Mouse (Mus musculus): Measurements from ENCODE around the gene Cd200. TPM values are rescaled to one million over a fixed set of nuclear protein-coding genes. Genes with fewer than 3 reads are reported as not detected.

The Cd200 gene
- polyA plus RNA-seq, 1 experiment = 56.1 TPM

DNA sequence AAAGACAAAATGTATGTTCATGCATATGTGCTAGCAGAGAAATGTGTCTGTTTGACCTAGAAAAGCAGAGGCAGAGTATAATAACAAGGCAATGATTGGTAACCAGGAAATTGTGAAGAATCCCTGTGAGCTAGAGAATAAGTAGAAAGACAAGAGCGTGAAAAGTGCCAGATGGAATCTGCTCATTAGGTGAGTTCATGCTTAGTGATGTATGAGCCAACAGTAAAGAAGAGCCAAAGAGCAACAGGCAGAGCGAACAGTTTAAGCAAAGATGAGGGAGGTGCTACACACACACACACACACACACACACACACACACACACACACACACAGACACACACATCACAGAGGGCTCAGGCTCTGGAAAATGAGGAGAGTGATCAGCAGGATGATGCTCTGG, 11.4 kb downstream of the Cd200 start:
- H3K36me3 ChIP-seq (ENCODE audit: control insufficient read depth, insufficient read depth, low read length) = peaks cover 25% of the 10 kb centered on the region
- no peak for DNase-seq (ENCODE audit: low read depth in 1 of 2, low spot score in 2 of 2)
- WGBS = 93% methylated on average over 2 of the region's 2 CpGs
- no peaks in the 10 kb centered on the region; the same call in 1 of the 2 replicates for H3K4me1 ChIP-seq (ENCODE audit: control insufficient read depth, insufficient read depth, insufficient read length)
- no peak overlapping the region for H3K4me3 ChIP-seq (ENCODE audit: extremely low read depth, insufficient read depth, insufficient read length)
- TF ChIP-seq POLR2A (IDR thresholded peaks at IDR 0.05; ENCODE audit: low read depth, low read length) (no peak), CTCF (IDR thresholded peaks at IDR 0.05; ENCODE audit: extremely low read depth, insufficient read depth, insufficient read length, insufficient replicate concordance) (no peak)
- no peaks in the 10 kb centered on the region for H3K27me3 ChIP-seq (ENCODE audit: control insufficient read depth, insufficient read depth, low read length)
- H3K27ac ChIP-seq (ENCODE audit: insufficient read depth, low read length) = no peak overlapping the region

DNA sequence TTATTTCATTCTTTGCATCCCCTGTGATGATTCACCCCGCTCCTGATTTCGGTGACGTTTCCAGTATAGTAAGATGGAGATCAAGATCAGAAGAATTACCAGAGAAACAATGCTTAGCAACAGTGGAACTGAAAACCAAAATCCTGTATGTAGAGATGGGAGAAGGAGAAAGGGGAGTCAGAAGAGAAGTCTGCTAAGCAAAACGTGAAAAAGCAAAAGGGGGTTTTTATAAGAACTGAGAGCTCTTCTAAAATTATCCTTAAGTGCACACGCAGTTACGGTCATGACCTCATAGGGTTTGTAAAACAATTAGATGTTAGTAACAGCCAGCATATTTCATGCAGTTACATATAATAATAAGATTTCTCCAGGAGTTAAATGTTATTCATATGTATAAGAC, 16.6 kb downstream of the Cd200 start:
- TF ChIP-seq POLR2A (IDR thresholded peaks at IDR 0.05; ENCODE audit: low read depth, low read length) = no peak
- no peak for TF ChIP-seq CTCF (IDR thresholded peaks at IDR 0.05; ENCODE audit: extremely low read depth, insufficient read depth, insufficient read length, insufficient replicate concordance)
- Histone ChIP-seq H3K27ac (ENCODE audit: insufficient read depth, low read length) (no peak overlapping the region), H3K27me3 (ENCODE audit: control insufficient read depth, insufficient read depth, low read length) (no peaks in the 10 kb centered on the region), H3K4me3 (ENCODE audit: extremely low read depth, insufficient read depth, insufficient read length) (no peak overlapping the region), H3K4me1 (ENCODE audit: control insufficient read depth, insufficient read depth, insufficient read length) (peaks cover 9% of the 10 kb centered on the region), H3K36me3 (ENCODE audit: control insufficient read depth, insufficient read depth, low read length) (peaks cover 23% of the 10 kb centered on the region)
- WGBS = 67% methylated on average over 6 of the region's 6 CpGs
- no peak for DNase-seq (ENCODE audit: low read depth in 1 of 2, low spot score in 2 of 2)

DNA sequence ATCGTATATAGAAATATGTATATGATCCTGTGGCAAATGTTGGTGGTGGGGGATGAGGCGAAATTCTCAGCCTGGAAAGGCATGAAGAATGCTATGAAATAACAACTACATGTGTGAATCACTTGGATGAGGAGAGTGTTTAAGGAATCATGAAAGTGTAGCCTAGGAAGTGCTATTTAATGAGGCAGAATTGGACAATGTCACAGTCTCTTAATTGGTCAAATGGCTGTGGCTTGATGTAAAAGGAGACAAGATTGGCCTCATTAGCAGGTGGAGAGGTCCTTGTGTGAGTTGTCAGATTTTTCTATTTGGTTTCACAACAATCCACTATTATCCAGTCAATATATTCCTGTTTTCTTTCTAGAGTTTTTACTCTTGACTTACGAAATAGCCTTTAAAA, 17.2 kb downstream of the Cd200 start:
- 95% methylated on average over 3 of the region's 3 CpGs for WGBS
- TF ChIP-seq CTCF (IDR thresholded peaks at IDR 0.05; ENCODE audit: extremely low read depth, insufficient read depth, insufficient read length, insufficient replicate concordance) = no peak
- TF ChIP-seq POLR2A (IDR thresholded peaks at IDR 0.05; ENCODE audit: low read depth, low read length) = no peak
- no peak overlapping the region for H3K4me3 ChIP-seq (ENCODE audit: extremely low read depth, insufficient read depth, insufficient read length)

DNA sequence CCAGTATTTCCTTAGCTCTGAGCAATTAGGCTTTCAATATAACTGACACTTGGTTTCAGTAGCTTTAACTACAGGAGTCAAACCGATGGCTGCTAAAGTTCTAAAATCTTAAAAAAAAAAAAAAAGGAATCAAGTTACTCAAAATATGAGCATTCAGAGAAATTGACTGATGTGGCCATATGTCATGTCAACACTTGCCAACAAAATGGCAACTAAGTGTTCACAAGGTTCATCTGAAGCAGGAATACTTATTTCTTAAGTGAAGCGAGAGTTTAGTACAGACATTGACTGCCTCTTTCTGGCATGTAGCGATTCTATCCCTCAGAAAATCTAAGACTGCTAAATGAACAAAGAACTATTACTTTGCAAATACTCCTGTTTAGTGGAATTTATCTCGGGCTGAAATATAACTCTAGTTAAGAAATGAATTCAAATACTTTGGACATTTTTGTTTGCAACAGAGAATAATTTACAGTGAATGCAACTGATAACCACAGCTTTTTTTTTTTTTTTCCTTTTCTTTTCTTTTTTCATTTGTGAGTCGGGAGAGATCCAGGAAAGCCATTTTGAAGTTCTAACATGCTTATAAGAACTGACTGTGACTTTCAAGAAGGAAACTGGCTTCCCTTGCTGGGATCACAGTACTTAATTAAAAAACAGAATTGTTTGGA, 18.4 kb downstream of the Cd200 start:
- no peak for TF ChIP-seq CTCF (IDR thresholded peaks at IDR 0.05; ENCODE audit: extremely low read depth, insufficient read depth, insufficient read length, insufficient replicate concordance)
- no peak for TF ChIP-seq POLR2A (IDR thresholded peaks at IDR 0.05; ENCODE audit: low read depth, low read length)
- WGBS = 80% methylated on average over 5 of the region's 5 CpGs
- peaks cover 13% of the 10 kb centered on the region for H3K36me3 ChIP-seq (ENCODE audit: control insufficient read depth, insufficient read depth, low read length)

More for the DNA sequence above, 17.2 kb downstream of the Cd200 start:
- no peaks in the 10 kb centered on the region for H3K27me3 ChIP-seq (ENCODE audit: control insufficient read depth, insufficient read depth, low read length)
- peaks cover 21% of the 10 kb centered on the region for H3K36me3 ChIP-seq (ENCODE audit: control insufficient read depth, insufficient read depth, low read length)
- DNase-seq (ENCODE audit: low read depth in 1 of 2, low spot score in 2 of 2) = no peak
- H3K27ac ChIP-seq (ENCODE audit: insufficient read depth, low read length) = no peak overlapping the region
- H3K4me1 ChIP-seq (ENCODE audit: control insufficient read depth, insufficient read depth, insufficient read length) = peaks cover 9% of the 10 kb centered on the region

DNA sequence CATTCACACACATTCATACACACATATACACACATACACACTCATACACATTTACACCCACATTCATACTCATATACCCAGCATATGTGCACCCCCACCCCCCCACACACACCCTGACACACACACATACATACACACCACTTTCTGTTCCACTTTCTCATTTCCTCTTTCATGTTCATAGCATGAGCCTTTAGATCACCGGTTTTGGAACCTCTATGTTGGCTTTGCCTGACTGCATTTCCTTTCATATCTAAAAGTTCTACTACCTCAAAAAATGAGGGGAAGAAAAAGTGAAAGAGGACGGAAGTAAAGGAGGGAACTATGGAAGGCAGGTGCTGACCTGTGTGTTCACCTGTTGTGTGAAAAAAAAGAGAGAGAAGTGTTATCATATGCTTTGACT, 19.0 kb downstream of the Cd200 start:
- 7% methylated on average over 2 of the region's 2 CpGs for WGBS
- TF ChIP-seq POLR2A (IDR thresholded peaks at IDR 0.05; ENCODE audit: low read depth, low read length) (no peak), CTCF (IDR thresholded peaks at IDR 0.05; ENCODE audit: extremely low read depth, insufficient read depth, insufficient read length, insufficient replicate concordance) (no peak)
- DNase-seq (ENCODE audit: low read depth in 1 of 2, low spot score in 2 of 2) = peak; percentile 40 to 82
- no peak overlapping the region for H3K4me3 ChIP-seq (ENCODE audit: extremely low read depth, insufficient read depth, insufficient read length)
- H3K36me3 ChIP-seq (ENCODE audit: control insufficient read depth, insufficient read depth, low read length) = peaks cover 14% of the 10 kb centered on the region
- H3K27me3 ChIP-seq (ENCODE audit: control insufficient read depth, insufficient read depth, low read length) = no peaks in the 10 kb centered on the region
- H3K27ac ChIP-seq (ENCODE audit: insufficient read depth, low read length) = peak overlapping the region; percentile 57; the same call in 1 of the 2 replicates
- H3K4me1 ChIP-seq (ENCODE audit: control insufficient read depth, insufficient read depth, insufficient read length) = peaks cover 9% of the 10 kb centered on the region

More for the DNA sequence above, 18.4 kb downstream of the Cd200 start:
- peaks cover 9% of the 10 kb centered on the region for H3K4me1 ChIP-seq (ENCODE audit: control insufficient read depth, insufficient read depth, insufficient read length)
- DNase-seq (ENCODE audit: low read depth in 1 of 2, low spot score in 2 of 2) = no peak
- no peaks in the 10 kb centered on the region for H3K27me3 ChIP-seq (ENCODE audit: control insufficient read depth, insufficient read depth, low read length)
- no peak overlapping the region for H3K4me3 ChIP-seq (ENCODE audit: extremely low read depth, insufficient read depth, insufficient read length)
- peak overlapping the region; percentile 22; the same call in 1 of the 2 replicates for H3K27ac ChIP-seq (ENCODE audit: insufficient read depth, low read length)

DNA sequence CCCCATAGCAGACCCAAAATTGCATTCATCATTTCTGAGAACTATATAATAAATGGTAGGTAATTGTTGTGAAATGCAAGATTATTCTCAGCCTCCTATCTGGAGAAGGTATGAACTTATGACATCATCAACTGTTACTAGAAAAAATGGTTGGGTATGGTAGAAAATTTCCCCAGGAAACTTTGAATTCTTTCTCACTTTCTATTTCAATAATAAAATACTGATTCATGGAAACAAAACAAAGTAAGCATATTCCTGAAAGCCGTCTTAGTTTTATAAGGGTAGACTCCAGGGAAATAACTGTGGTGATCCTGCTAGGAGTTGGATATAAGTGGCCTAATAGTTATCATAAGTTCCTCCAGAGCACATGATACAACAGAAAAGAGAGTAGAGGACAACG, 19.8 kb downstream of the Cd200 start:
- WGBS = 71% methylated on average over 2 of the region's 2 CpGs
- Histone ChIP-seq H3K36me3 (ENCODE audit: control insufficient read depth, insufficient read depth, low read length) (peaks cover 13% of the 10 kb centered on the region), H3K4me1 (ENCODE audit: control insufficient read depth, insufficient read depth, insufficient read length) (peaks cover 9% of the 10 kb centered on the region), H3K27me3 (ENCODE audit: control insufficient read depth, insufficient read depth, low read length) (no peaks in the 10 kb centered on the region), H3K27ac (ENCODE audit: insufficient read depth, low read length) (peak overlapping the region; percentile 57; the same call in 1 of the 2 replicates), H3K4me3 (ENCODE audit: extremely low read depth, insufficient read depth, insufficient read length) (no peak overlapping the region)
- no peak for DNase-seq (ENCODE audit: low read depth in 1 of 2, low spot score in 2 of 2)
- TF ChIP-seq CTCF (IDR thresholded peaks at IDR 0.05; ENCODE audit: extremely low read depth, insufficient read depth, insufficient read length, insufficient replicate concordance) (no peak), POLR2A (IDR thresholded peaks at IDR 0.05; ENCODE audit: low read depth, low read length) (no peak)

DNA sequence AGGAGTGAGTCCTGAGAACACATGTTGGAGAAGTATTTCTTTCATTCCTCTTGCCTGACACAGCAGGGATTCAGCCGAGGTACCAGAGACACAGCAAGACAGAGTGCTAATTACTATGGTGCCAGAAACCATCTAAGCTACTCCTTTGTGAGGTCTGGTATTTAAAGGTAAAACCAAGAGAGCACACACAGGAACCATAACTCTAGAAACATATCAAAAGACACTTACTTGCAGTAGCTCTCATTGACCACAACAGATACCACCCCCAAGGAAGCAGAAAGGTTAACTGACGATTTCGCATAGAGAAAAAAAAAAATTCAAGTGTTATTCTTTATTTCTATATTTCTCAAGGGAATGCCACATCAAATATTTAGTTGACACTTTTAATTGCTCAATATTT, 27.0 kb downstream of the Cd200 start:
- peaks cover 2% of the 10 kb centered on the region; the same call in 1 of the 2 replicates for H3K4me1 ChIP-seq (ENCODE audit: control insufficient read depth, insufficient read depth, insufficient read length)
- 68% methylated on average over 3 of the region's 3 CpGs for WGBS
- TF ChIP-seq POLR2A (IDR thresholded peaks at IDR 0.05; ENCODE audit: low read depth, low read length) (no peak), CTCF (IDR thresholded peaks at IDR 0.05; ENCODE audit: extremely low read depth, insufficient read depth, insufficient read length, insufficient replicate concordance) (no peak)

More for the DNA sequence above, 27.0 kb downstream of the Cd200 start:
- DNase-seq (ENCODE audit: low read depth in 1 of 2, low spot score in 2 of 2) = no peak
- no peak overlapping the region for H3K27ac ChIP-seq (ENCODE audit: insufficient read depth, low read length)
- H3K36me3 ChIP-seq (ENCODE audit: control insufficient read depth, insufficient read depth, low read length) = peaks cover 10% of the 10 kb centered on the region; the same call in 1 of the 2 replicates
- no peak overlapping the region for H3K4me3 ChIP-seq (ENCODE audit: extremely low read depth, insufficient read depth, insufficient read length)
- no peaks in the 10 kb centered on the region for H3K27me3 ChIP-seq (ENCODE audit: control insufficient read depth, insufficient read depth, low read length)

Measured in spleen, adult 2 months (tissue).